Mouse (Mus musculus) forelimb bud, embryonic 11.5 days (tissue): ENCODE results near the gene Brpf1.
"Not testable (repeated sequence)": the region's sequence is repeated elsewhere in the genome, so short reads cannot be mapped to it uniquely, and the experiment has no call there.

Experiments
- DNase-seq: peaks from one replicate; pipeline ENCODE4 v3.0.0-alpha.2; 2012; ENCODE audit warnings: low read depth, low spot score

Gene Brpf1

GRCm38 (mm10) chr6:113306322-113306985, 483 bp upstream of the Brpf1 start:
- DNase-seq = peak; percentile 99

- peak; percentile 21 for DNase-seq
These were observed 664 bp downstream of the Brpf1 start for GRCm38 (mm10) chr6:113307481-113308121.

- no peak for DNase-seq
These were observed 1.2 kb downstream of the Brpf1 start for GRCm38 (mm10) chr6:113308141-113308540.

GRCm38 (mm10) chr6:113315972-113316371, 9.0 kb downstream of the Brpf1 start:
- no peak for DNase-seq

- DNase-seq = peak; percentile 98
These were observed 19.8 kb downstream of the Brpf1 start, which contains the start of gene Ogg1 for GRCm38 (mm10) chr6:113326533-113327315. Gene Ogg1 (plus strand): TSS chr6:113326972.

GRCm38 (mm10) chr6:113329396-113329795, 22.5 kb downstream of the Brpf1 start:
- no peak for DNase-seq

GRCm38 (mm10) chr6:113330547-113330946, 23.6 kb downstream of the Brpf1 start:
- no peak for DNase-seq

- no peak for DNase-seq
These were observed 24.8 kb downstream of the Brpf1 start for GRCm38 (mm10) chr6:113331721-113332120.

GRCm38 (mm10) chr6:113332734-113333133, 25.8 kb downstream of the Brpf1 start:
- DNase-seq = not testable (repeated sequence)

GRCm38 (mm10) chr6:113333137-113333950, 26.4 kb downstream of the Brpf1 start:
- DNase-seq = no peak

- no peak for DNase-seq
These were observed 27.3 kb downstream of the Brpf1 start for GRCm38 (mm10) chr6:113334216-113334615.

GRCm38 (mm10) chr6:113336852-113337620, 30.1 kb downstream of the Brpf1 start:
- DNase-seq = no peak

- DNase-seq = no peak
These were observed 34.6 kb downstream of the Brpf1 start for GRCm38 (mm10) chr6:113341574-113341973.

GRCm38 (mm10) chr6:113342297-113342696, 35.4 kb downstream of the Brpf1 start:
- DNase-seq = no peak

GRCm38 (mm10) chr6:113343177-113344092, 36.5 kb downstream of the Brpf1 start, which contains the start of gene Camk1:
Gene Camk1 (minus strand): TSS chr6:113343984.
- DNase-seq = peak; percentile 43

GRCm38 (mm10) chr6:113344321-113344720, 37.4 kb downstream of the Brpf1 start:
- DNase-seq = no peak

GRCm38 (mm10) chr6:113346897-113347296, 40.0 kb downstream of the Brpf1 start:
- no peak for DNase-seq

- no peak for DNase-seq
These were observed 43.6 kb downstream of the Brpf1 start for GRCm38 (mm10) chr6:113350538-113350937.

GRCm38 (mm10) chr6:113351161-113351560, 44.2 kb downstream of the Brpf1 start:
- no peak for DNase-seq

- DNase-seq = no peak
These were observed 44.7 kb downstream of the Brpf1 start for GRCm38 (mm10) chr6:113351653-113352052.
